Mouse (Mus musculus) liver, embryonic 15.5 days (tissue): ENCODE measurements around the gene 1700025G04Rik. TPM values are rescaled to one million over a fixed set of nuclear protein-coding genes. Genes with fewer than 3 reads are reported as not detected.

Experiments
- ATAC-seq: fragments of 200-750 bp; cut with Nextera tagmentation; 2 replicates; pipeline ENCODE4 v1.8.0; 2017; ENCODE audit warnings: moderate number of reproducible peaks, mild to moderate bottlenecking, moderate library complexity; ENCODE audit not compliant: insufficient read depth
- H3K27ac ChIP-seq: fragments of 300-500 bp; sonication (generic); replicated peaks from 2 replicates; pipeline ENCODE4 v1.5.1; 2015; ENCODE audit warnings: mild to moderate bottlenecking, inconsistent platforms
- H3K27me3 ChIP-seq: fragments of 300-500 bp; sonication (generic); 2 replicates; pipeline ENCODE4 v1.6.1; 2015; ENCODE audit warnings: mild to moderate bottlenecking, inconsistent platforms
- H3K36me3 ChIP-seq: fragments of 300-500 bp; sonication (generic); replicated peaks from 2 replicates; pipeline ENCODE4 v1.6.1; 2015; ENCODE audit warnings: moderate library complexity, mild to moderate bottlenecking, inconsistent platforms
- H3K4me1 ChIP-seq: fragments of 300-500 bp; sonication (generic); replicated peaks from 2 replicates; pipeline ENCODE4 v1.6.1; 2015; ENCODE audit warnings: inconsistent platforms
- H3K4me2 ChIP-seq: fragments of 300-500 bp; sonication (generic); 2 replicates; pipeline ENCODE4 v1.6.1; 2015; ENCODE audit warnings: moderate library complexity, mild to moderate bottlenecking, inconsistent platforms
- H3K4me3 ChIP-seq: fragments of 300-500 bp; sonication (generic); replicated peaks from 2 replicates; pipeline ENCODE4 v1.5.1; 2015; ENCODE audit warnings: mild to moderate bottlenecking, inconsistent platforms
- H3K9ac ChIP-seq: fragments of 300-500 bp; sonication (generic); 2 replicates; pipeline ENCODE4 v1.6.1; 2015; ENCODE audit warnings: moderate library complexity, mild to moderate bottlenecking, inconsistent platforms
- H3K9me3 ChIP-seq: fragments of 300-500 bp; sonication (generic); replicated peaks from 2 replicates; pipeline ENCODE4 v1.6.1; 2016; ENCODE audit warnings: inconsistent platforms
- WGBS: fragments of 180-500 bp; shearing (Covaris S2); methylation state at CpG from one replicate; pipeline ENCODE4 v1.1.7; 2015; ENCODE audit warnings: mixed read lengths; ENCODE audit not compliant: insufficient replicate concordance; 5-methylcytosine and 5-hydroxymethylcytosine counted together
- polyA plus RNA-seq: library from polyadenylated mRNA; unstranded; fragments of >200 nt; fragmentation: Nextera tagmentation; extraction: Ambion mirVana; gene quantifications from 2 replicates; pipeline ENCODE4 v1.2.1, GENCODE M21; 2015

1700025G04Rik gene
- polyA plus RNA-seq, 1 experiment from 2014 or later: 2.3 TPM

GRCm38 (mm10) chr1:152048291-152048690 is 41.6 kb downstream of the 1700025G04Rik start:
- no peak for ATAC-seq
- 67% methylated on average over 4 of the region's 4 CpGs for WGBS
- no peak overlapping the region for H3K27ac ChIP-seq

DNA sequence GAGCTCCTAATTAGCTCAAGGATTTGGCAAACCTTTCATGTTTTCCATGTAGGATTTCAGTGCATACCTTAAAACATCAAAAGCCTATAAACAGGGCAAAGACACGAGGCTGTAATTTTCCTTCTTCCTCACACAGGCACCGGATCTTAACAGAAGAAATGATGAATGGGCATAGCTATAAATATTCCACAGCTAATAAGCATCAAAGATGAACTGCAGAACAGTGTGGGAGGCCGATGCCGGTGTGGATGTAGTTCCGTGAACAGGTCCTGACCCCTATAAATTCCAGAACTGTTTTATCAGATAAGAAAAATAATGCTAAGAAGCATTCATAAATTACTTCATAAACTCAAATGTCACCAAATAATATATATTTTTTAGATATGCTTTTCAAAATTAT is 42.5 kb downstream of the 1700025G04Rik start:
- Histone ChIP-seq H3K27me3 (no peaks in the 10 kb centered on the region), H3K36me3 (no peaks in the 10 kb centered on the region), H3K9ac (no peak overlapping the region), H3K9me3 (no peaks in the 10 kb centered on the region), H3K27ac (no peak overlapping the region), H3K4me2 (no peak overlapping the region), H3K4me1 (no peaks in the 10 kb centered on the region; the same call in 1 of the 2 replicates), H3K4me3 (no peak overlapping the region)
- ATAC-seq: no peak
- 59% methylated on average over 5 of the region's 5 CpGs for WGBS

More at GRCm38 (mm10) chr1:152048291-152048690, 41.6 kb downstream of the 1700025G04Rik start:
- Histone ChIP-seq H3K9ac (no peak overlapping the region), H3K4me2 (no peak overlapping the region), H3K27me3 (no peaks in the 10 kb centered on the region), H3K4me1 (no peaks in the 10 kb centered on the region; the same call in 1 of the 2 replicates), H3K36me3 (no peaks in the 10 kb centered on the region), H3K9me3 (no peaks in the 10 kb centered on the region), H3K4me3 (no peak overlapping the region)

DNA sequence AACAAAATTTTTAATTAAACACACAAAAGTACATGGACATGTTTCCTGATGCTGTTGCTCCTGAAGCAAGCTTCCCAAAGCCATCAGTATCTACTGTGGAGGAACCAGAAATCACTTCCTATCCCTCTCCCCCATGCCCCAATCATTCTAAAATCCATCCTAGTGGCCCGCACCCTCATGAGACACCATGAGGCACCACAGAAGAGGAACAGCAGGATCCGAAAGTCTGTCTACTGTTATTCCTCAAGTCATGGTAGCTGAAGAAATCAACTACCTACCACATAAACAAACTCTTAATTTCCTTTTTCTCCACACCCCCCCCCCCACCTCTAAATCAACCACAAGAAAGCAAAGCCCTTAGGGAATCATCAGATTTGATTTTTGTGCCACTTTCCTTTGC is 46.5 kb downstream of the 1700025G04Rik start:
- Histone ChIP-seq H3K27ac (no peak overlapping the region), H3K9me3 (no peaks in the 10 kb centered on the region), H3K4me1 (no peaks in the 10 kb centered on the region), H3K27me3 (no peaks in the 10 kb centered on the region), H3K4me2 (no peak overlapping the region), H3K9ac (no peak overlapping the region), H3K36me3 (no peaks in the 10 kb centered on the region), H3K4me3 (no peak overlapping the region)
- no peak for ATAC-seq
- 58% methylated on average over 2 of the region's 2 CpGs for WGBS

DNA sequence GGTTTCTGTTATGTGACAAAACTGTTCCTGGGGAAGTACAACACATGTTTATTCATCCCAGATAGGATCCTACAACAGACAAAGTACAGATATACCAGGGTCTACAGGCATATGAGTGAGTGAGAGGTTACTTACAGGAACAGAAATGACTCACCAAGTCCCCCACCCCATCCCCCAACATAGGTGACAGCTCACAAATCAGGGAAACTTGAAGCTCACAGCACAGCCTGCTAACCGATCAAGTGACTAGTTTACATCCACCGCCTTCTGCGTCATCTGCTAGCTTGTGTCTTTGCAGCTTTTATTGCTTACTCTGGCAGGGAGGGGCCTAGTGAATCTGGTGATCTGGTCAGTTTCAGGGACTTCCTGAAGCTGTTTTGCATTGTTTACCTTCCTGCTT is 47.5 kb downstream of the 1700025G04Rik start:
- WGBS: 59% methylated on average over 3 of the region's 3 CpGs
- H3K4me1 ChIP-seq: no peaks in the 10 kb centered on the region
- ATAC-seq: no peak

DNA sequence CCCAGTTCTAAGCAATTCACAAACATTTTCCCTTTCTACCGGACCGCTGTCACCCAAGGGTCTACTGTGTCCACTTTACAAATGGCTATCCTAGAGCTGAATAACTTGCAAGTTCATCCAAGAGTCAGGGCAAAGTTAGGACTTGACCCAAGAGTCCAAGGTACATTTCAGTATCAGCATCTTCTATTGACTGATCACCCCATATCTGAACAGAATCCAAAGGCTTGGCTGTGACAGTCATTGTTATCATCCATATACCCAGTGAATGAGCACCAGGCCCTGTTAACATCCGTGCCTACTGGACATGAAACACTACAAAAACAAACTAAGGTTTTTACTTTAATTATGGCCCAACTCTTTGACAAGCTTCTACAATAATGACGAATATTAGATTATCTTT is 48.9 kb downstream of the 1700025G04Rik start:
- no peaks in the 10 kb centered on the region for H3K27me3 ChIP-seq
- 68% methylated on average over 4 of the region's 4 CpGs for WGBS
- H3K36me3 ChIP-seq: no peaks in the 10 kb centered on the region
- no peaks in the 10 kb centered on the region for H3K4me1 ChIP-seq
- no peaks in the 10 kb centered on the region for H3K9me3 ChIP-seq
- ATAC-seq: no peak
- H3K4me2 ChIP-seq: no peak overlapping the region
- no peak overlapping the region for H3K4me3 ChIP-seq
- no peak overlapping the region for H3K27ac ChIP-seq
- no peak overlapping the region for H3K9ac ChIP-seq

More for the DNA sequence above, 47.5 kb downstream of the 1700025G04Rik start:
- H3K27ac ChIP-seq: no peak overlapping the region
- H3K27me3 ChIP-seq: no peaks in the 10 kb centered on the region
- no peaks in the 10 kb centered on the region for H3K9me3 ChIP-seq
- no peaks in the 10 kb centered on the region for H3K36me3 ChIP-seq
- H3K9ac ChIP-seq: no peak overlapping the region
- H3K4me2 ChIP-seq: no peak overlapping the region
- H3K4me3 ChIP-seq: no peak overlapping the region

GRCm38 (mm10) chr1:152040053-152040452 is 49.9 kb downstream of the 1700025G04Rik start:
- no peak for ATAC-seq
- no peaks in the 10 kb centered on the region for H3K9me3 ChIP-seq
- no peaks in the 10 kb centered on the region for H3K27me3 ChIP-seq
- H3K4me1 ChIP-seq: no peaks in the 10 kb centered on the region
- H3K9ac ChIP-seq: no peak overlapping the region
- H3K4me2 ChIP-seq: no peak overlapping the region
- H3K4me3 ChIP-seq: no peak overlapping the region
- H3K36me3 ChIP-seq: no peaks in the 10 kb centered on the region
- no peak overlapping the region for H3K27ac ChIP-seq
- WGBS: 46% methylated on average over 7 of the region's 7 CpGs

DNA sequence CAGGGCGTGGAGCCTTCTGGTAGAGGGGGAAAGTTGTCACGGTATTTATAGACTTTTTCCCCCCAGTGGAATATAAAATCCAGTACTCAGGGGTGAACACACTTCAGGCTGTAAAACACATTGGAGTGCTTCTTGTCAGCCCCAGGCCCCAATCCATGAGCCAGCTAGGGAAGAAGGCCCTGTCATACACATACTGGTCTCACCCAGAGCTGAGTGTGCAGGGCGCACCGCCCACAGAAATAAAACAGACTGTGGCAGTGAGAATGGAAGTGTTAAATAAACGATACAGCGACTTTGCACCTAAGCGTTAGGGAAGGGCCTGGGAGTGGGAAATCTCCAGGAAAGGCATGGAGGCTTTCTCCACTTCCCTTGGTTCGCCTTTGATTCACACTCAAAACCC is 50.3 kb downstream of the 1700025G04Rik start:
- no peak overlapping the region for H3K4me2 ChIP-seq
- WGBS: 69% methylated on average over 8 of the region's 8 CpGs
- H3K27ac ChIP-seq: no peak overlapping the region
- H3K27me3 ChIP-seq: no peaks in the 10 kb centered on the region
- H3K9me3 ChIP-seq: no peaks in the 10 kb centered on the region
- H3K4me1 ChIP-seq: no peaks in the 10 kb centered on the region
- no peak overlapping the region for H3K4me3 ChIP-seq
- no peaks in the 10 kb centered on the region for H3K36me3 ChIP-seq
- no peak overlapping the region for H3K9ac ChIP-seq
- ATAC-seq: no peak

- Histone ChIP-seq H3K9ac (no peak overlapping the region), H3K4me1 (no peaks in the 10 kb centered on the region), H3K9me3 (no peaks in the 10 kb centered on the region), H3K27ac (no peak overlapping the region), H3K4me3 (no peak overlapping the region), H3K36me3 (no peaks in the 10 kb centered on the region), H3K27me3 (no peaks in the 10 kb centered on the region), H3K4me2 (no peak overlapping the region)
- 47% methylated on average over 9 of the region's 9 CpGs for WGBS
- ATAC-seq: no peak
Measured at GRCm38 (mm10) chr1:152038086-152038485, 51.8 kb downstream of the 1700025G04Rik start.

- no peak for ATAC-seq
- WGBS: 27% methylated on average over 4 of the region's 4 CpGs
- no peak overlapping the region for H3K4me3 ChIP-seq
- H3K36me3 ChIP-seq: no peaks in the 10 kb centered on the region
- no peaks in the 10 kb centered on the region for H3K9me3 ChIP-seq
- no peaks in the 10 kb centered on the region for H3K4me1 ChIP-seq
- H3K27me3 ChIP-seq: no peaks in the 10 kb centered on the region
- no peak overlapping the region for H3K9ac ChIP-seq
- no peak overlapping the region for H3K4me2 ChIP-seq
- H3K27ac ChIP-seq: no peak overlapping the region
Measured at GRCm38 (mm10) chr1:152037589-152037988, 52.3 kb downstream of the 1700025G04Rik start.

DNA sequence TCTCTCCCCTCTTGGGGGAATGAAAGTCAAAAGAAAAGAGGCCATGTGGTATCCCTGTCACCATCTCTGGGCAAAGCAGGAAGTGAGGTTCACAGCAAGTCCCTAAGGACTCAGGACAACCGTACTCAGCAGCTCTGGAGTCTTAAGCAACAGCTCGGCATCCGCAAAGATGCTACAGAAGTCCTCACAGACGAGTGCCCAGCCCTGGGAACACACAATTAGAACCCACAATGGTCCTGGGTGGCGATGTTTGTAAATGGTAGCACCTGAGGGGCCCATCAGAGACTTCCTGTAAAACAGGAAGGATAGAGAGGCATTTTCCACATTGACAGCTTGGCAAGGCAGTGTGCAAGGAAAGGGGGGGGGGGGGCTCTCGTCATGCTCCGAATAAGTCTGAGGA is 55.2 kb downstream of the 1700025G04Rik start:
- H3K4me3 ChIP-seq: no peak overlapping the region
- WGBS: 38% methylated on average over 7 of the region's 7 CpGs

DNA sequence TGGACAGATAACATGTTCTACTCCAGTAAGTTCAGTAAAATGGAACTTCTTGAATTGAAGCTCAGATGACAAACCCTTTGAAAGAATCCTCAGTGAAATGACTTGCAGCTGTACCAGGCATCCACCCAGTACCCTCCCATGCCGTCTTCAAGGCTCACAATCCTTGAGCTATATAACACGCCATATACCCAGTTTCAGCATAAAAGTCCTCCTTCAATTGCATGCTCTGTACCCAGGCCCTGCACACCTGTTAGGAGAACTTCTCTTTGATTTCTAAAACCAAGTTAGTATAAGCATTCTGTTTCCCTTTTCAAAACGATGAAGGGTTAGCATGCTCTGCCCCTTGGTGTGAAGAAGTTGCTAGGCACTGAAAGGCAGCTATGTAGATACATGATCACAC is 56.2 kb downstream of the 1700025G04Rik start:
- no peak overlapping the region for H3K9ac ChIP-seq
- no peaks in the 10 kb centered on the region for H3K27me3 ChIP-seq
- no peak overlapping the region for H3K4me2 ChIP-seq
- ATAC-seq: no peak
- H3K9me3 ChIP-seq: no peaks in the 10 kb centered on the region
- no peaks in the 10 kb centered on the region for H3K36me3 ChIP-seq
- no peak overlapping the region for H3K27ac ChIP-seq
- WGBS: 53% methylated on average over 3 of the region's 3 CpGs
- no peaks in the 10 kb centered on the region for H3K4me1 ChIP-seq
- no peak overlapping the region for H3K4me3 ChIP-seq

More for the DNA sequence above, 55.2 kb downstream of the 1700025G04Rik start:
- Histone ChIP-seq H3K9ac (no peak overlapping the region), H3K27me3 (no peaks in the 10 kb centered on the region), H3K27ac (no peak overlapping the region), H3K9me3 (no peaks in the 10 kb centered on the region), H3K4me1 (no peaks in the 10 kb centered on the region), H3K36me3 (no peaks in the 10 kb centered on the region), H3K4me2 (no peak overlapping the region)
- ATAC-seq: no peak

DNA sequence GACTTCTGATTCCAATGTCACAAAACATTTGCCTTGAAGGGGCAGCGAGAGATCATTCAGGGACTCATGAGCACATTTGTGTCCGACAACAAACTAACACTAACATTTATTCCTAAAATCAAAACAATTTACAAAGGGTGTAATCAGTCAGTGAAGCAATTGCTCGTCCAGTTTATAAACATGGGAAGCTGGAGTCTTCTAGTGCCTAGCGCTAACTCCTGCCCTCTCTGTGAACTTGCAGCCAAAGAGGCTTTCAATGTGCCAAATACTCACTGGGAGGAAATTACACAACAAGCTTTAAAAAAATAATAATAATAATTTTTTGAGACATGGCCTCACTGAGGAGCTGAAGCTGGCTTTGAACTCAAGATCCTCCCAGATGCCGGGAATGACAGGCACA is 57.8 kb downstream of the 1700025G04Rik start:
- no peak for ATAC-seq
- no peak overlapping the region for H3K27ac ChIP-seq
- no peak overlapping the region for H3K9ac ChIP-seq
- 76% methylated on average over 5 of the region's 5 CpGs for WGBS
- no peak overlapping the region for H3K4me3 ChIP-seq
- no peaks in the 10 kb centered on the region for H3K9me3 ChIP-seq
- H3K4me2 ChIP-seq: no peak overlapping the region
- H3K27me3 ChIP-seq: no peaks in the 10 kb centered on the region
- no peaks in the 10 kb centered on the region for H3K4me1 ChIP-seq
- H3K36me3 ChIP-seq: no peaks in the 10 kb centered on the region
